ENCODE assay signal across 7 mouse cellular contexts in genomic region chr13:114387521-114388171, GRCm38 (mm10). TPM values are rescaled to one million over a fixed set of nuclear protein-coding genes. Genes with fewer than 3 reads are reported as not detected.
DNase-seq lines count a peak whose midpoint lies in the region; ATAC-seq and TF ChIP-seq lines count a peak whose summit lies in the region.

No protein-coding gene starts in this region.

- no peaks in the 10 kb centered on the region for H3K36me3 ChIP-seq in intestine, postnatal 0 days (ENCODE audit: control insufficient read depth, insufficient read depth)
- H3K36me3 ChIP-seq in midbrain, embryonic 12.5 days = no peaks in the 10 kb centered on the region
- 0 out of 2 replicates have a peak, but pooled peaks cover 2% of the 10 kb centered on the region for H3K36me3 ChIP-seq in small intestine, adult 2 months (ENCODE audit: control insufficient read depth, insufficient read depth, low read length)

- peak overlapping the region; percentile 63 for H3K4me2 ChIP-seq in intestine, postnatal 0 days (replicated peaks; ENCODE audit: low read depth)
- peak overlapping the region; percentile 70 for H3K4me2 ChIP-seq in midbrain, embryonic 12.5 days (replicated peaks)

- H3K4me1 ChIP-seq in intestine, postnatal 0 days (replicated peaks; ENCODE audit: control insufficient read depth, insufficient read depth, low read length) = no peaks in the 10 kb centered on the region
- peaks cover 5% of the 10 kb centered on the region for H3K4me1 ChIP-seq in midbrain, embryonic 12.5 days
- no peaks in the 10 kb centered on the region for H3K4me1 ChIP-seq in small intestine, adult 2 months (ENCODE audit: control insufficient read depth, insufficient read depth, insufficient read length, low read length)

- ATAC-seq in intestine, postnatal 0 days = peak; percentile 85
- peak; percentile 90 for ATAC-seq in midbrain, embryonic 12.5 days (ENCODE audit: low FRiP score, low read depth)

- under 1% methylated on average over 37 of the region's 37 CpGs for WGBS in intestine, postnatal 0 days
- WGBS in midbrain, embryonic 12.5 days = under 1% methylated on average over 37 of the region's 37 CpGs
- under 1% methylated on average over 37 of the region's 37 CpGs for WGBS in small intestine, adult 2 months

- TF ChIP-seq POLR2A in small intestine, adult 2 months (IDR thresholded peaks at IDR 0.05; ENCODE audit: low read depth, low read length) = peak; percentile 48; the same call in 1 of the 2 replicates

- peak overlapping the region; percentile 78 for H3K27ac ChIP-seq in intestine, postnatal 0 days (ENCODE audit: low read depth, low read length)
- peak overlapping the region; percentile 82 for H3K27ac ChIP-seq in midbrain, embryonic 12.5 days (replicated peaks)
- peak overlapping the region; percentile 63 for H3K27ac ChIP-seq in small intestine, adult 2 months (ENCODE audit: insufficient read depth, low read depth, low read length)

- H3K9ac ChIP-seq in intestine, postnatal 0 days (ENCODE audit: low read depth, low read length) = peak overlapping the region; percentile 68
- peak overlapping the region; percentile 88 for H3K9ac ChIP-seq in midbrain, embryonic 12.5 days (replicated peaks)

- peak; percentile 82 for DNase-seq in adrenal gland, adult 8-10 months
- peak; percentile 89 for DNase-seq in embryo, embryonic 9.5 days (ENCODE audit: extremely low spot score)
- peak; percentile 47 for DNase-seq in gonadal fat pad, adult 2 months (ENCODE audit: low read depth)
- DNase-seq in left cerebral cortex, postnatal 4 days = peak; percentile 94

- no peaks in the 10 kb centered on the region for H3K27me3 ChIP-seq in intestine, postnatal 0 days (replicated peaks; ENCODE audit: control insufficient read depth, insufficient read depth, low read length)
- H3K27me3 ChIP-seq in midbrain, embryonic 12.5 days = no peaks in the 10 kb centered on the region
- no peaks in the 10 kb centered on the region for H3K27me3 ChIP-seq in small intestine, adult 2 months (ENCODE audit: control insufficient read depth, insufficient read depth, low read length)

- intact Hi-C loops in left cerebral cortex, postnatal 4 days (cut with DNase I) = no loop called here

- H3K4me3 ChIP-seq in intestine, postnatal 0 days (ENCODE audit: low read depth, low read length) = peak overlapping the region; percentile 82
- peak overlapping the region; percentile 93 for H3K4me3 ChIP-seq in midbrain, embryonic 12.5 days
- peak overlapping the region; percentile 97 for H3K4me3 ChIP-seq in small intestine, adult 2 months (ENCODE audit: low read depth, low read length)

- no peaks in the 10 kb centered on the region for H3K9me3 ChIP-seq in intestine, postnatal 0 days (ENCODE audit: control insufficient read depth)
- H3K9me3 ChIP-seq in midbrain, embryonic 12.5 days = 0 out of 2 replicates have a peak, but pooled peaks cover 4% of the 10 kb centered on the region

- TF ChIP-seq CTCF in intestine, postnatal 0 days (IDR thresholded peaks at IDR 0.05; ENCODE audit: low read depth) = 0 out of 2 replicates have a peak, but pooled peaks have one; percentile 7
- TF ChIP-seq CTCF in small intestine, adult 2 months (IDR thresholded peaks at IDR 0.05; ENCODE audit: extremely low read depth, insufficient read length, insufficient replicate concordance, low read depth, low read length) = no peak

RNA-seq across cellular contexts. Expression of gene Ndufs4, which starts 0.4 kb away (rescaled TPM):
- 100 to 1,000 TPM; 142 to 204 (median 165) TPM for total RNA-seq in adrenal gland, adult 8-10 months (2022)
- polyA plus RNA-seq in gonadal fat pad, adult 2 months (2012; rRNA removed) = 50.8 and 51.6 TPM in 2 replicates
- polyA plus RNA-seq in intestine, postnatal 0 days (2015; fragmentation: Nextera tagmentation; extraction: Ambion mirVana) = 378 and 413 TPM in 2 replicates
- total RNA-seq in left cerebral cortex, postnatal 4 days (2021) = 100 to 1,000 TPM; 169 to 170 TPM
- polyA plus RNA-seq in midbrain, embryonic 12.5 days (2016; fragmentation: Nextera tagmentation; extraction: Ambion mirVana) = 324 and 325 TPM in 2 replicates
- 25.3 and 25.9 TPM in 2 replicates for polyA plus RNA-seq in small intestine, adult 2 months (2012; rRNA removed)

Comparison
In these comparisons a context has a peak if more than half of its experiments do, and no peak if none do; other contexts are left out.
1. Peak in every context shown above with its lines: DNase-seq, ATAC-seq, H3K4me3 ChIP-seq and H3K27ac ChIP-seq.